Mouse (Mus musculus) lung, postnatal 0 days (tissue): Measurements from ENCODE around the gene Ntn4. TPM values are rescaled to one million over a fixed set of nuclear protein-coding genes. Genes with fewer than 3 reads are reported as not detected.
"Not testable (repeated sequence)": the region's sequence is repeated elsewhere in the genome, so short reads cannot be mapped to it uniquely, and the experiment has no call there.

Experiments used
- ATAC-seq: fragments of 200-750 bp; cut with Nextera tagmentation; 2 replicates; pipeline ENCODE4 v1.8.0; 2017; ENCODE audit warnings: moderate library complexity
- DNase-seq: peaks from one replicate; pipeline ENCODE4 v3.0.0-alpha.2; 2016; ENCODE audit warnings: low spot score
- H3K27ac ChIP-seq: fragments of 300-500 bp; sonication (generic); 2 replicates; pipeline ENCODE4 v1.5.1; 2014; ENCODE audit warnings: antibody characterized with exemption, mild to moderate bottlenecking, low read length, mixed read lengths
- H3K27me3 ChIP-seq: fragments of 300-500 bp; sonication (generic); replicated peaks from 2 replicates; pipeline ENCODE4 v1.6.1; 2014; ENCODE audit warnings: low read length, mixed read lengths; ENCODE audit not compliant: insufficient read depth
- H3K36me3 ChIP-seq: fragments of 300-500 bp; sonication (generic); 2 replicates; pipeline ENCODE4 v1.6.1; 2014; ENCODE audit warnings: low read length, mixed read lengths; ENCODE audit not compliant: insufficient read depth
- H3K4me1 ChIP-seq: fragments of 300-500 bp; sonication (generic); 2 replicates; pipeline ENCODE4 v1.6.1; 2014; ENCODE audit warnings: antibody characterized with exemption, low read depth, low read length, mixed read lengths; ENCODE audit not compliant: insufficient read depth
- H3K4me2 ChIP-seq: fragments of 300-500 bp; sonication (generic); replicated peaks from 2 replicates; pipeline ENCODE4 v1.6.1; 2014; ENCODE audit warnings: low read depth, mild to moderate bottlenecking, low read length, moderate library complexity, mixed read lengths
- H3K4me3 ChIP-seq: fragments of 300-500 bp; sonication (generic); 2 replicates; pipeline ENCODE4 v1.5.1; 2014; ENCODE audit warnings: low read depth, low read length
- H3K9ac ChIP-seq: fragments of 300-500 bp; sonication (generic); replicated peaks from 2 replicates; pipeline ENCODE4 v1.6.1; 2014; ENCODE audit warnings: low read depth, mild to moderate bottlenecking
- H3K9me3 ChIP-seq: fragments of 300-500 bp; sonication (generic); 2 replicates; pipeline ENCODE4 v1.6.1; 2016; ENCODE audit warnings: low read length, mixed read lengths
- CTCF ChIP-seq: IDR thresholded peaks from 2 replicates; pipeline ENCODE4 v1.5.1; 2016; ENCODE audit warnings: antibody characterized with exemption, mild to moderate bottlenecking
- EP300 ChIP-seq: IDR thresholded peaks from 2 replicates; pipeline ENCODE4 v1.6.1; 2016; ENCODE audit warnings: antibody characterized with exemption, mild to moderate bottlenecking, control low read depth
- WGBS: fragments of 180-500 bp; shearing (Covaris S2); extraction: QIAGEN DNeasy Blood & Tissue Kit; methylation state at CpG from one replicate; pipeline ENCODE4 v1.1.7; 2014; 5-methylcytosine and 5-hydroxymethylcytosine counted together
- polyA plus RNA-seq: library from polyadenylated mRNA; unstranded; fragments of >200 nt; fragmentation: Nextera tagmentation; extraction: Ambion mirVana; gene quantifications from 2 replicates; pipeline ENCODE4 v1.2.1, GENCODE M21; 2015

Ntn4 gene
- polyA plus RNA-seq, 1 experiment from 2014 or later, result 1.4 TPM

DNA sequence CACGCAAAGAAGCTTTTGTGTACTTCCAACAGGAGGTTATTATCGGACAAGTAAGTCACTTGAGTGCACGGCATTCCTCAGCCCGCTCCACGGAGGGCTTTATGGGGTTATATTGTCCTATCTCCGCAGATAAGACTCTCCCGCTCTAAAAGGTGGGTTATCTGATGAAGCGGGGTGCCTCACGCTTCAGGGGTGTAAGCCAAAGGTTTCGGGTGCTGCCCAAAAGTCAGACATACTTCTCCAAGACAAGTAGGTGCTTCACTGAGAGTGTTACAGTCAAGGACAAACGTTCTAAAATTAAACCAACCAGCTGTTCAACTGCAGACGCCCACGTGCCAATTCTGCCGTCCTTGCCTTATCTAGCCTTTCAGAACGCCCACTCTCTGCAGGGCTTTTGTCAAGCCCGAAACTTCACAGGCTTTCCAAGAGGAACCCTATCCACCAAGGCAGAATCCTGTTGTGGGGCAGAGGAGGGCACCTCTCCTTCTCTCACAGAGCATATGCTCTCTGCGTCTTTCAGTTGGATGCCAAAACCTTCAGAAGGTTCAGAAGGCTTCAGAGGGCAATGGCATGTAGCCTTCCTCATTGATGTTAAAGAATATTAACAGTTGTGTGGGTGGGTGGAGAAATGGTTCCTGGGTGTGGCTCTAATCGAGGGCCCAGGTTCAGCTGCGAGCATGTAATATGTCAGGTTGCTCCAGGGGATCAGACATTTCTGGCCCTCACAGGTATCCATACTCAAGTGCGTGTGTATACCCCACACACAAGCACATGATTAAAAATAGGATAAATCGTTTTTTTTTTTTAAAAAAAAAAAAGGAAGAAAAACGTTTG is 32.4 kb downstream of the Ntn4 start:
- Histone ChIP-seq H3K27ac (peak overlapping the region; percentile 44), H3K9ac (no peak overlapping the region), H3K36me3 (no peaks in the 10 kb centered on the region), H3K9me3 (no peaks in the 10 kb centered on the region), H3K4me3 (peak overlapping the region; percentile 17; the same call in 1 of the 2 replicates), H3K4me2 (peak overlapping the region; percentile 51), H3K27me3 (no peaks in the 10 kb centered on the region), H3K4me1 (no peaks in the 10 kb centered on the region)
- peak; percentile 76 for DNase-seq
- TF ChIP-seq EP300 (peak; percentile 59; the same call in 1 of the 2 replicates), CTCF (no peak)
- 47% methylated on average over 22 of the region's 22 CpGs for WGBS
- ATAC-seq, result peak; percentile 67

DNA sequence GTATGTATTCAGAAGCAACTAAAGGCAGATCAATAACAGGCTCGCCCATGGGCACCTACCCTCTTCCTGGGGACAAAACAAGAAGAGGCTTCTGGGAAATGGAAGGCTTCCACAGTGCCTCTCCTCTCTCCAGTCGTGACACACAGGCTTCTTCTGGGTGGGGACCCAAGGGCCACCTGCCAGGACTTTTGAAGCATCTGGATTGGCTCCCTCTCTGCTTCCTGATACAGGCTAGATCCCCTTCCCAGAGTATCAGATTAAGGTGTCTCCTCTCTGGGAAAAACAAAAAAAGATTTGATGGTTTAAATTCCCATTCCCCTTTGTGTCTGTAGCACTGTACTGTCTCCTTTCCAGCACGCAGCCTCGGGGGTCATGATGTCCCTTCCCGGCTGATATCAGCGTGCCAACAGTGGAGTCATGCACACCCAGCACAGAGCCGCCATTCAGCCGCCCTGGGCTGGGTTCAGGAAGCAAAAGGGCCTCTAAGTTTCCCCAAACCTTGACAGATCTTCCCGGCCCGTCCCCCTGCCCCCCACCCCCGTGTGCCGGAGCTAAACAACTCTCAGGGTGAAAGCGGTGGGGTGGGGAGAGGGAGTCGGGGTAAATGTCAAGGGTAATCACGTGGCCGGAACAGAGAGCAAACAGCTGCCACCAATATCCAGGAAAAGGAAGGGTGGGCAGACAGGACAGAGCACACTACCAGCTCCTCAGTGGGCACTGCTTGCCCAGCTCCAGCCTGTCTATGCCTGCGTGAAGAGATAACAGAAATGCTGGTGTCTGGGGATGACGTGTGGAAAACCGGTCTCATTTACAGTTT is 38.9 kb downstream of the Ntn4 start:
- H3K4me1 ChIP-seq, result peaks cover 9% of the 10 kb centered on the region; the same call in 1 of the 2 replicates
- H3K4me3 ChIP-seq, result no peak overlapping the region
- H3K27ac ChIP-seq, result peak overlapping the region; percentile 68
- no peaks in the 10 kb centered on the region for H3K36me3 ChIP-seq
- peak; percentile 91 for ATAC-seq
- no peaks in the 10 kb centered on the region for H3K9me3 ChIP-seq
- WGBS, result 15% methylated on average over 19 of the region's 19 CpGs
- H3K4me2 ChIP-seq, result peak overlapping the region; percentile 52
- TF ChIP-seq EP300, result peak; percentile 68
- TF ChIP-seq CTCF, result no peak
- H3K9ac ChIP-seq, result peak overlapping the region; percentile 19; the same call in 1 of the 2 replicates
- DNase-seq, result peak; percentile 59
- H3K27me3 ChIP-seq, result no peaks in the 10 kb centered on the region

DNA sequence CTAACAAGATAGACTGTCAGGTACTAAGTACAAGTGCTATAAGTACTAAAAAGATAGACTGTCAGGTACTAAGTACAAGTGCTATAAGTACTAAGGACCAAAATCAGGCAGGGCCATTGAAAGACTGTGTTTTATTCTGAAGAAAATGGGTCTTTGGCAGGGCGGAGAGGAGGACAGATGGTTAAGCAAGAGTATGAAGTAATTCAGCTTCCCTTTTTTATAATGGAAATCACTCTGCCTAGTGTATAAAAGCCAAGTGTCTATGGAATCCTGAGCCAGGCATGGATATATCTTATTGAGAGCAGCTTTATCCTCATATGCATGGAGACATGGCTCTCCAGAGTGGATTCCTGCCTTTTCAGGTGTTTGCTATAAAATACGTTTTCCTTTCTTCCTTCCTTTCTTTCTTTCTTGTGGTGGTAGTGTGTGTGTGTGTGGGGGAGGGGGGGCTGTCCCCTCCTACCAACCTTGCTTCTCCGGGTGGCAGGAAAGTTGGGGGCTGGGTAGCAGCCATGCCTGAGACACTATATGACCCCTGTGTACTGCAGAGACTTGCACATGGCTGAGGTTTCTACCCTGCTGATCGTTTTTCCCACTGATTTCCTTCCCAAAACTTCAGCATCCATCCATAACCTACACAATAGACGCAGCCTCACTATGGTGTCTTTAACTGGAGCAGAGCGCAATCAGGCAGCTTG is 40.3 kb downstream of the Ntn4 start:
- DNase-seq (peak; percentile 46), ATAC-seq (no peak)
- Histone ChIP-seq H3K27me3 (no peaks in the 10 kb centered on the region), H3K4me1 (peaks cover 9% of the 10 kb centered on the region; the same call in 1 of the 2 replicates), H3K4me2 (no peak overlapping the region), H3K9ac (no peak overlapping the region), H3K27ac (no peak overlapping the region), H3K4me3 (no peak overlapping the region), H3K36me3 (no peaks in the 10 kb centered on the region), H3K9me3 (no peaks in the 10 kb centered on the region)
- WGBS, result 69% methylated on average over 6 of the region's 6 CpGs
- no peak for TF ChIP-seq CTCF
- no peak for TF ChIP-seq EP300

DNA sequence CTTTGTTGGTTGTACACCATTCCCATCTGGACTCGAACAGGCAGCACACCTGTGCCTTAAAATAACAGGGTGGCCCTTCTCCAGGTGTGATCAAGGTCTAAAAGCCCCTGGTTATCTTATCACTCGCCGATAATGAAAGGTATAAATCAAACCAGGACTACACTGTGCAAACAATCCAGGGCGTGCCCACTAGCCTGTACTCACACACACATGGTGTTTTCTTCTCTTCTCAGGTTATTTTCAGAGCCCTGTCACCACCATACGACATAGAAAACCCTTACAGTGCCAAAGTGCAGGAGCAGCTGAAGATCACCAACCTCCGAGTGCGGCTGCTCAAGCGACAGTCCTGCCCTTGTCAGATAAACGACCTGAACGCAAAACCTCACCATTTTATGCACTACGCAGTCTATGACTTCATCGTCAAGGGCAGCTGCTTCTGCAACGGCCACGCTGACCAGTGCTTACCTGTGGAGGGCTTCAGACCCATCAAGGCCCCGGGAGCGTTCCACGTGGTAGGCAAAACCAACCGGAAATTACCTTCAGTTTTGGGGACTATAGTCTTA is 41.8 kb downstream of the Ntn4 start:
- TF ChIP-seq EP300 (no peak), CTCF (no peak)
- Histone ChIP-seq H3K36me3 (no peaks in the 10 kb centered on the region), H3K9me3 (no peaks in the 10 kb centered on the region), H3K27me3 (no peaks in the 10 kb centered on the region), H3K4me2 (no peak overlapping the region), H3K4me1 (peaks cover 9% of the 10 kb centered on the region; the same call in 1 of the 2 replicates), H3K9ac (no peak overlapping the region), H3K27ac (no peak overlapping the region), H3K4me3 (no peak overlapping the region)
- DNase-seq (no peak), ATAC-seq (no peak)
- 63% methylated on average over 18 of the region's 18 CpGs for WGBS

DNA sequence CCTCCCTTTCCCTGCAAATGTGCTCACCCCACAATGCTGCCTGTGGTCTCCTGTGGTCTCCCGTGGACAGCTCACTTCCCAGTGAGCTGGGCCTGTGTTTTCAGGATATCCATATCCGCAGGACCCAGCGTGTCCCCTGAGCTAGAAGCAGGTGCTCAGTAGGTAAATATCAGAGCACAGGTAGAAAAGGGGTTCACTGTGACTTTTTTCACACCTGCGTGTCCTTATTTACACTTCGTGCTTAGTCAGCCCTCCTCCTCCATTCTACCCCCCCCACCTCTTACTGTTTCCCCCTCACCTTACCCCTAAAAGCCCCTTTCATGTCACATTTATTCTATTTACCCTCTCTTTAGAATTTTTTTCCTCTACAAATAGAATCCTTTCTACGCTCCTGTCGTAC is 42.7 kb downstream of the Ntn4 start:
- H3K27me3 ChIP-seq, result no peaks in the 10 kb centered on the region
- no peak overlapping the region for H3K4me2 ChIP-seq
- H3K4me1 ChIP-seq, result peaks cover 9% of the 10 kb centered on the region; the same call in 1 of the 2 replicates
- no peak overlapping the region for H3K4me3 ChIP-seq
- H3K27ac ChIP-seq, result no peak overlapping the region
- ATAC-seq, result no peak
- no peak overlapping the region for H3K9ac ChIP-seq
- no peak for TF ChIP-seq EP300
- no peak for TF ChIP-seq CTCF
- DNase-seq, result no peak
- WGBS, result 82% methylated on average over 7 of the region's 7 CpGs
- no peaks in the 10 kb centered on the region for H3K36me3 ChIP-seq
- no peaks in the 10 kb centered on the region for H3K9me3 ChIP-seq

DNA sequence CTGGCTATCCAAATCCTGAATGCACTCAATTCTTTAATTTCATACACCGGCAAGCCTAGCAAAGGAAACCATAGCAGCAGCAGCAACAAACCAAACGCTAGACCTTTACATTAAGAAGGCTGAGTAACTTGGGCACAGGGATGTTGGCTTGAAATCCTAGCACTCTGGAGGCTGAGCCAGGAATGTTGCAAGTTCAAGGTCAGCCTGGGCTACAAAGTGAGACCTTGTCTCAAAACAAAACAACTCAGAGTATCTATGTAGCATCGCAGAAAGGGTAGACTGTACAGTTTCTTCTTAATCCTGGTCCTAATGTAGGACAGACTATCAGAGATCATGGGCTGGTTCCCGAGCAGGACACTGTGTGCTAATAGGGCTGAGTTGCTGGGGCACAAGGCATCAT is 43.4 kb downstream of the Ntn4 start:
- WGBS, result 90% methylated on average over 4 of the region's 4 CpGs
- Histone ChIP-seq H3K36me3 (no peaks in the 10 kb centered on the region), H3K27ac (no peak overlapping the region), H3K4me2 (no peak overlapping the region), H3K4me1 (peaks cover 9% of the 10 kb centered on the region; the same call in 1 of the 2 replicates), H3K9me3 (no peaks in the 10 kb centered on the region), H3K27me3 (no peaks in the 10 kb centered on the region), H3K9ac (no peak overlapping the region), H3K4me3 (no peak overlapping the region)
- no peak for TF ChIP-seq CTCF
- no peak for TF ChIP-seq EP300
- ATAC-seq, result no peak
- DNase-seq, result no peak

DNA sequence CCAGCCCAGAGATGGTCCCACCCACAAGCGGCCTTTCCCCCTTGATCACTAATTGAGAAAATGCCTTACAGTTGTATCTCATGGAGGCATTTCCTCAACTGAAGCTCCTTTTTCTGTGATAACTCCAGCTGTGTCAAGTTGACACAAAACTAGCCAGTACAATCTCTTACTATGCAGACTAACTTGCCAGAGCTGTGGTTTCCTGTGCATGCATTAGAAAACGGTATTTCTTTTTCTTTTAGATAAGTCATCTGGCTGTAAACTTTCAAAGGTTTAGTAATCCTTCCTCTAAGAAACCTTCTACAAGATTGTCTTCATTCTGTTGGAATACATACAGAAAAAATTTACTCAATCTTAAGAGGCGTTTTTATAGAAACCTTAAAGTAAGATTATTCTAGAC is 44.9 kb downstream of the Ntn4 start:
- not testable (repeated sequence) for H3K4me1 ChIP-seq, H3K27ac ChIP-seq, H3K4me2 ChIP-seq, H3K36me3 ChIP-seq, H3K27me3 ChIP-seq, H3K4me3 ChIP-seq, DNase-seq, H3K9me3 ChIP-seq, ATAC-seq, H3K9ac ChIP-seq
- WGBS, result 85% methylated on average over 3 of the region's 3 CpGs
